Mouse (Mus musculus) thymus, adult 18-20 months (tissue): ENCODE measurements around the gene Rac3.
A peak's percentile ranks its signal among the peaks of the same experiment; 100 is the strongest.
"Not testable (repeated sequence)": the region's sequence is repeated elsewhere in the genome, so short reads cannot be mapped to it uniquely, and the experiment has no call there.

Source experiments
- DNase-seq, 2 experiments: peaks; one replicate each; pipeline ENCODE4 v3.0.0; 2022; ENCODE audit warnings: mixed read lengths in 2 of 2

Gene Rac3

DNA sequence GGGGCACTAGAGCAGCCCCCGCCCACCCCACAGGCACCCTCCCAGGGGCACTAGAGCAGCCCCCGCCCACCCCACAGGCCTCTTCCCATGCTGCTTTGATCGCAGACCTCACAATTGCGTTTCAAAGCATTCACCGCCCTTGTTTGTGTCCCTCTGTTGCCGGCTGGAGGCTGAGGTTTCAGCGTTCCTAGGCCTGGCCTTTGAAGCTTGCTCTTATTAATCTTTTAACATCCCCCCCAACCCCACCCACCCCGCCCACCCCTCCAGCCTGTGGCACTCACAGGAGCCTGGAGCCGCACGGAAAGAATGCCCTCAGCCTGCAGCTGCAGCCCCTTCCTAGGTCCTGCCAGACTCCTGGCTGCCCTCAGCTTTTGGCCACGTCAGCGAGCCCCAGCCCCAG, 14.0 kb upstream of the Rac3 start:
- no peak for DNase-seq

DNA sequence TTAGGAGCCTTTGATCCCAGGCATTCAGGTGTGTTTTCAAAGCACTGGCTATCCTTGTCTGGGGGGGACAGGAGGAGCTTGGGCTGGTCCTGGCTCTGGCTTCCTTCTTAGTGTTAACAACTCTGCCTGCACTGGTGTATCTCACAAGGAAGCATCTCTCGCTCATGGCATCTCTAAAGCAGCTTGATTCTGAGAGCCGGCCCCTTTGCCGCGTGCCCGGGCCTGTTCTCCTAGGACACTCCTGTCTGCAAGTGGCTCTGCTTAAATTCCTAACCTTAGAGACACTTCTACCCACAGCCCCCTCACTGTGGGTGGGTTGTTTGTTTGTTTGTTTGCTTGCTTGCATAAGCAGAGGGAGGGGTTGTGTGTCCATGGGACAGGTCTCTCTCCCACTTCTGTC, 13.3 kb upstream of the Rac3 start:
- DNase-seq: no peak

DNA sequence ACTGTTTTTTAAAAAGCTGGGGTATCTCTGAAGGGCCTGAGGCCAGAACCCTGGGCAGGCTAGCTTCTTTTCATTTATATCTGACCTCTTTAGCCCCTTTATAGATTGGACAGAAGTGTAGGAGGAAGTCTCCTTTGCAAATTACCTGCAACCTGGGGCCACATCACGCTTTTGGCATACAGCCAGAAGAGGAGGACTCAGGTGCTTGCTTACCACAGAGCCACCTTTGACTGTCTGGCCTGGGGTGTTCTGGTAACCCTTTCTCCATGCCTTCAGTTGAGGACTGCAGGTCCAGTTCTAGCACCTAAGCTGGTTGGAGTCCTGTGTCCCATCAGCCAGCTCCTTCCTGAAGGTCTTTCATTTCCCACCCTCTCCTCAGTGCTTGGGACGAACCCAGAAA, 11.7 kb upstream of the Rac3 start:
- no peak for DNase-seq

DNA sequence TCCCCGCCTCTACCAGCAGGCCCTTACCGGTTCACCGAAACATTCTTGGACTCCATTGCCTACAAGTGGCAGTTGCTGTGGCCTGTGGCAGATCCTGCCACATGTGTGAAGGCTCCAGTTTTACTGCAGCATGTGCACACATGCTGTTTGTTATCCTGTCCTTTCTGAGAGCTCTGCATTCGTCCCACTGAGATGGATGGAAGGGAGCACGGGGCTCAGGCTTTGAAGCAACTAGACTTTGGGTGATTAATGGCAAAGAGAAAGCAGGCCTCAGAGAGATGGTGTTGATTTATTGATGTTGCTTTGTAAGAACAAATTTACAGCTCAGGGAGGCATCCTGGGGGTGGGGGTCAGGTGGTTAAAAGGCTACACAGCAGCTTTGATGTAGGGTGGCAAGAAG, 10.6 kb upstream of the Rac3 start:
- DNase-seq: no peak

DNA sequence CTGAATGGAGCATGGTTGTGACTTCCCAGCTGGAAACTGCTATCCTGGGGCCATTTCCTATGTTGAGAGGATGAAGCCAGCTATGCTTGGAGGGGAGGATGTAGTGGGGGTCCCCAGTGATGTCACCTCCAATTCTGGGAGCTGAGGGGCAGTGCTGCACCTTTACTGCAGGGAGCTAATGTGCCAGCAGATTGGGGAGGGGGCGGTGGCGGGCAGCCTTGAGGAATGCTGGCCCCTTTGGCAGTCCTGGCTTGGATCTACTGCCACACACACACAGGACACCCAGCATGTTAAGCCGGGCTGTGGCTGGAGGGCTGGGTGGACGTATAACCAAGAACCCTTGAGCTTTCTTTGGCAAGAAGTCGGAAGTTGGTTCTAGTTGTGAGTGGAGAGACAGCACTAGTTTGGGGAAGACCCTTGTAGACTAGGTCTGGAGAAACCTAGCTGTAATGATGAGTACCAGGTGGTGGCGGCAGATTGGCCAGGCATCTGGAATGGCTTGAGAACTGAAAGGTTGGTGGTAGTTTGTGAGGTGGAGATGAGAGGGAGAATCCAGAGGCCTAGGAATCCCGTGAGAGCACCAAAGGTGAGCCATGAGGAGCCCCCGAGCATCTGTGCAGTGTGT, 9.2 kb upstream of the Rac3 start:
- DNase-seq: no peak

DNA sequence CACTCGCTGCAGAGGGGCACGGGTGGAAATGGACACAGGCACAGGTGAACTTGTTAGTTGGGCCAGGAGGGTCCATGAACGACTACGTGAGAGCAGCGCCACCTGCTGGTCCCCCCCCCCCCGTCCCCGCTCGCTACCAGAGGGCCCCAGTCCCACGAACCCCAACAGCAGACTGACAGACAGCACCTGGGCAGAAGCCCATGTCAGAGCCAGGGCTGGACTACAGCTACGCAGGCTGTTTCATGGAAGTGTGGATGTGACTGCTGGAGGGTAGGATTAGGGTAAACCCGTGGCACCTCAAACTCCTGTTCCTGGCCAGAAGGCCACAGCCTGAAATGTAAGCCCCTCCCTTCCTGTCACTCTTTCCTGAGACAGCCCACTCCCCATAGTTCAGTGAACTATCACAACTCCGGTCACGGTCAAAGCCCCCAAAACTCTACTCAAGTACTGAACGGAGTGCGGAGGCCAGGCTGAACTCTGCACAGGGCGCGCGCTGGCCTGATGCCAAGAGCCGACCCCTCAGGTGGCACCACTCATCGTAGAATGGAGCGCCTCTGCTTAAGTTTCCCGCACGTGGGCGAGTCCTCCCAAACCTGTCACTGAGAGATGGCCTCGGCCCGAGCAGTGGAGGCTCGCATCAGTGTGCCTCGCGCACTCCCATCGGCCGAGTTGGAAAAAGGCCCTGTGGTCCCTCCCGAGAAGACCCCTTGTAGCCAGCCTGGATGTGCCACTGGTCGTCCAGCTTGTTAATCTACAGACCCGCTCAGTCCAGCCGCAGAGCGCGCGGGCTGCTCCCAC, 8.3 kb upstream of the Rac3 start:
- DNase-seq: peak in 1 of 2 experiments; percentile 50

DNA sequence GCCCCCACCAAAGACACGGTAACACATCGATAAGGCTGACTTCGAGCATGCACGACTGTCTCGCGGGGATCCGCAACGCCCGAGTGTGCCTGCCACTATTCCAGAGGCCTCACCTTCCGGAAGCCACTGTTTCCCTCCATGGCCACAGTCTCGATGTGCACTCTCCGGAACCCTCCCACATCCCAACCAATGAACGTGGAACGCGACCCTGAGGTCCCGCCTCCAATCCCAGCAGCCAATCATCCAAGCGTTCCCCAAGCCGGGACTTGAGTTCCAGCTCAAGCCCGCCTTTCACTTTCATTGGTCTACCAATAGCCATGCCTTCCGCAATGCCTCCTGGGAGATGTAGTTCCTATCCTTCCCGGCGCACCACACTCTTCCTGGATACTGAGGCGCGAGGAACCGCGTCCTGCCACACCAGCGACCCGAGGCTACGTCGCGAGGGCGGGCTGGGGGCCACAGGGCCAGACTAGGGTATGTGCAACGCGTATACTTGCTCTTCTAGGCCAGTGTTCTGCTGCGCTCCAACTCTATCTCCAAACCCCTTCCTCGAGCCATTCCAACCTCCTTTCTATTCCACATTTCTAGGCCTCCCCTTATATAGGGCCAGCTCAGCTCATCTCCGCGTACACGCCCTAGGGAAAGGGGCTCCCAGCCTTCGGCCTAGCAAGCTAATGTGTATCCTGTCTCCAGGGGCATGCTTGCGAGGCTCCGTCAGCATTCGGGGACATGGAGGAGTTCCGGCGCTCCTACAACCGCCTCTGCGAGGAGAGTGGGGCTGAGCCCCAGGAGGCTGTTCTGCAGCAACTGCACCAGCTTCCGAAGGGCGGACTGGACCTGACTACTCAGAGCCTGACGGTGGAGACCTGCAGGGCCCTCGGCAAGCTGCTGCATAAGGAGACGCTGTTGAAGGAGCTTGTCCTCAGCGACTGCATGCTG, 7.4 kb upstream of the Rac3 start, which contains the start of the genes Cenpx and Lrrc45:
TSS of gene Cenpx (minus strand) at position 159 of the 939 bp plus-strand sequence.
TSS of gene Lrrc45 (plus strand) at position 346 of the 939 bp plus-strand sequence.
- DNase-seq: peak; percentile 97 to 99

DNA sequence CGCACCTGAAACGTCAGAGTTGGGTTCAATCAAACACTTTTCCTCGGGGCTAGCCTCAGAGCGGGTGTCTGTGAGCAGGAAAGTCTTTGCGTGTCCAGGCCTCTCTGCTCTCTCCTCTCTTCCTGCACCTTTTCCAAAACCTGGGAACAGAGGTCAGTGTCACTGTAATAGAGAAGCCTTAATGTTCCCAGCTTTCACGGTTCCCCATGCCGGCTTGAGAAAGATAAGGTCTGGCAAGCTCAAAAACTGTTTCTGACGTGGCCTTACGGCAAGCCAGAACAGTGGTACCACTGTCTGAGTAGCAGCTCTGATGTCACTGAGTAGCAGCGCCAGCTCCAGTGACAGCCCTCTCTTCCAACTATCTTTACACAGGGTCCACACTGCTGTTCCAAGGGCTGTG, 6.7 kb upstream of the Rac3 start:
- no peak for DNase-seq

DNA sequence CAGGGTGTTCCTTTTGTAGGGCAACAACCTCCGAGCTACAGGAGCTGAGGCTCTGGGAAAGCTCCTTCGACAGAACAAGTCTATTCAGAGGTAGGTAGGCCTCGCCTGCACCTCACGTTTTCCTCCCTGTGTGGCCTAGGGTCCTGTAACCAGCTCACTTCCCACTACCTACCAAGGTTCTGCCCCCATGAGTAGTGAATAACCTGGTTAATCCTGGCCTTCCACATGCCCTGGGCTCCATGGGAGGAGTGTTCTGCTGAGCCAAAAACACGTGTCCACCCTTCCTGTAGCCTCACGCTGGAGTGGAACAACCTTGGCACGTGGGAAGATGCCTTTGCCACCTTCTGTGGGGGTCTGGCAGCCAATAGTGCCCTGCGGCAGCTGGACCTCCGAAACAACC, 6.1 kb upstream of the Rac3 start:
- DNase-seq: no peak

DNA sequence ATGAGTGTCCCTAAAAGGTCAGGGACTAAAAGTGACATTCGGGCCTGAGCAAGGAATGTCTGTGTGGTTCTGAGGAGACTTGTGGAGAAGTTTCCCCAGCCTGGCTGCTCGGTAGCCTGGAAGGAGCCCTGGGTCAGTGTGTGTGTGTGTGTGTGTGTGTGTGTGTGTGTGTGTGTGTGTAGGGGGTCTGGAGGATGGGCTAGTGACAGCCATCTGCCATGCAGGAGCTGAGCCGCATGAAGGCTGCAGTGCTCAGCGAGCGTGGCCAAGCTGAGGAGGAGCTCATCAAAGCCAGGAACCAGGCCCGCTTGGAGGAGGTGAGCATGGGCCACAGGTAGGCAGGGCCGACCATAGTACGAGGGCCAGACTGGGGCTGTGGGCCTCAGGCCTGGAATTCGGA, 2.0 kb upstream of the Rac3 start:
- no peak for DNase-seq

DNA sequence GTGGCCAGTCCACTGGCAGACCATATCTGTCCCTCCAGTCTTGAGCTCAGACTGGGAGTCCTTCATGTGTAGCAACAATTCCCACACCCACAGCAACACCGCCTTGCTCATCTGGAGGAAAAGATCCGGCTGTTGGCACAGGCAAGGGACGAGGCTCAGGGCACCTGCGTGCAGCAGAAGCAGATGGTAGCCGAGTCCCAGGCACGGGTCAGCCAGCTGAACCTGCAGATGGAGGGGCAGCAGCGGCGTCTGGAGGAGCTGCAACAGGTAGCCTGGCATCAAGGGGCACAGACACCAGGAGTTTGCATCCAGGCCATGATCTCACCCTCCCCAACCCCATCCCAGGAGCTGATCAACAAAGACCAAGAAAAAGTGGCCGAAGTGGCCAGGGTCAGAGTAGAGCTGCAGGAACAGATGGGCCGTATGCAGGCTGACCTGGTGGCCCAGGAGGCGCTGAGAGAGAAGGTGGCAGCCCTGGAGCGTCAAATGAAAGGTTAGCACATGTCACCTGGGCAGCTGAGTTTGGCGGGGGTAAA, 1.4 kb upstream of the Rac3 start:
- DNase-seq: no peak

DNA sequence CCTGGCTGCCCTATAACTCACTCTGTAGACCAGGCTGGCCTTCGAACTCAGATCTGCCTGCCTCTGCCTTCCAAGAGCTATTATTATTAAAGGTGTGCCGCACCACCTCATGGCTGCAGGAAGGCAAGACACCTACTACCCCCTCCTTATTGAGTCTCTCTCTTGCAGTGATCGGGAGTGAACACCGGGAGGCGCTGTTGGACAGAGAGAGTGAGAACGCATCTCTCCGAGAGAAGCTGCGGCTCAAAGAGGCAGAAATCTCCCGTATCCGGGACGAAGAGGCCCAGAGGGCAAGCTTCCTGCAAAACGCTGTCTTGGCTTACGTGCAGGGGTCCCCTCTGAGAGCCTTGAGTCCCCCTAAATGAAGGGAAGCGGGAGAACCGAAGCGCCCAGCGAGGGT, 820 bp upstream of the Rac3 start:
- peak; percentile 75 to 80 for DNase-seq

DNA sequence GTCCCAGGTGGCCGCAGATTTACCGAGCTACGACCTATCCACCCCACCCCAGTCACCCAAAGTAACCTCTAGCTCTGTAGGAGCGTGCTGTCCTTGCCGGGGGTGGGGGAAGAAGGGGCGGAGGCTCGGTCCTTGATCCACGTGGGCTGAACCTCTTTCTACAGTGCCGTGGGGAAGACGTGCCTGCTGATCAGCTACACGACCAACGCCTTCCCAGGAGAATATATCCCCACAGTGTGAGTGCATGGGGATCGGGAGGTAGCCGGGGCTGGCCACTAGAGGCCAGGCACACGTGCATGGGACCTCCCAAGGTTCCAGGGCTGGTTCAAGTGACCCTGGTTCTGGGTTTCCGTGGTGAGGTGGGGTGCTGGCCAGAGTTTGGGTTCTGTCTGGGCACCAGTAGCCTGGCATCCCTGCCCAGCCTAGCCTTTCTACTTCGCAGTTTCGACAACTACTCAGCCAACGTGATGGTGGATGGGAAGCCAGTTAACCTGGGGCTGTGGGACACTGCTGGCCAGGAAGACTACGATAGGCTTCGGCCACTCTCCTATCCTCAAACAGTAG, 879 bp downstream of the Rac3 start:
- DNase-seq: no peak

DNA sequence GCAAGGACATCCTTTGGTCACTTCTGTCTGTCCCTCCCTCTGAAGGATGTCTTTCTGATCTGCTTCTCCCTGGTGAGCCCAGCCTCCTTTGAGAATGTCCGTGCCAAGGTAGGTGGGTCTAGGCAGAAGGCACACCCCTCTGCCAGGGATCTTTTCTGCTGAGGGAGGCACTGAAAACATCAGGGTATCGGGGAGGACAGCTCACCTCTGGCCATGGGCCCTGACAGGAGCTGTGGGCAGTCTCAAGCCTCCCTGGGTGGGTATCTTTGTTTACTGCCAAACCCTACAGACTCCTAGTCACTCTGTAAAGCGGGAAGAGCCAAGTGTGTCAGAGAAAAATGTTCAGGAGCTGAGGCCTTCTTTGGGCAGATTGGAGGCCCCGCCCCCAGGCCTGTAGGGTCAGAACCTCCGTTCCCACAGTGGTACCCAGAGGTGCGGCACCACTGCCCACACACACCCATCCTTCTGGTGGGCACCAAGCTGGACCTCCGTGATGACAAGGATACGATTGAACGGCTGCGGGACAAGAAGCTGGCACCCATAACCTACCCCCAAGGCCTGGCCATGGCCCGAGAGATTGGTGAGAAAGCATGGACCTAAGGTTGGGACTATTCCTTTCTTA, 1.6 kb downstream of the Rac3 start:
- no peak for DNase-seq

DNA sequence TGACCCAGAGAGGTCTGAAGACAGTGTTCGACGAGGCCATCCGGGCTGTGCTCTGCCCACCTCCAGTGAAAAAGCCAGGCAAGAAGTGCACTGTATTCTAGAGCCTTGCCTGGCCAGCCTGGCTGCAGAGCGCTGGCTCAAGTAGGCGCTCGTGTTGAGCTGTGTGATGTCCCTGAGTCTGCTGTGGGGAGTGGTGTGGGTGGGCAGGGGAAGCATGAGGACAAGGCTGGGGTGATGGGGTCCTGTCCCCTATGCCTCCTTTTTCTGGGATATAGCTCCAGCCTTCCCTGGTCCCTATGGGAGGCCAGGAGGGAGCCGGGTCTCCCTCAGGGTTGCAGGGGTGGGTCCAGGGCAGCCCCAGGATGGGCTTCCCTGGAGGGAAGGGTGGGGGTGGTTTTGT, 2.2 kb downstream of the Rac3 start:
- DNase-seq: no peak

DNA sequence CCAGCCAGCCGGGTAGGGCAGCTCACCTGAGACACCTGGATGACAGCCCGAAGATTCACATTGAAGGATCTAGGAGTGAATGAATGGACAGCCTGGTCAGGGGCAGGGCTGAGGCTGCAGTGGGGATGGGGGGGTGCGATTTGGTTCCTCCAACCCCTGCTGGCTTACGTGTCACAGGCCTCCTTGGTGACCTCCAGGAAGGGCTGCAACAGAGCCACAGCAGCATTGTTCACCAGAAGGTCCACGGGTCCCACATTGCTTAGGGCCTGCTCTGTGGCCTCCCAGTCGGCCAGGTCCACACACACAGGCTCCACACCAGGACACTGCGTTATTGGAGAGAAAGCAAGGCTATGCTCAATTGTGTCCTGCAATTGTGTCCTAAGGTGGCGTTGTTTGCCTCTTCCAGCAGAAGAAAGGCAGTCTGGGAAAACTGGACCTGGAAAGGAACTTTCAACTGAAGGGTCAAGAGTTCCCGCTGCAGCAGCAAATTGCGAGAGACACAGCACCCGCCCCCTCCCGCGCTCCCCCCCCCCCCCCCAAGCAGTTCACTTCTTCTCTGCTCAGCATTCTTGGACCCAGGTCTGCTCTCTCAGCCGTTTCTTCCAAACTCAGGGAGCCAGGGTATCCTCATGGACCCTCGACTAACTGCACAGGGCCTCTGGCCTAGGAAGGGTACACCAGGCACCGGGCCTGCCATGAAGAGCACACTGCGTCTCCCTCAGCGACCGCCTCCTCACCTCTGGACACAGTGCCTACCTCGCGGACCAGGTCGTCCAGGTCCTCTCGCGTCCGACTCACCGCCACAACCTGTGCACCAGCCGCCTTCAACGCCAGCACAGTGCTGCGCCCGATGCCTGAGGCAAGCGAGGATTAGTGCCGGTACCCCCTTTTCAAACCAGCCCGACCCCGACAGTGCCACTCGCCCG, 5.2 kb downstream of the Rac3 start:
- DNase-seq: no peak

DNA sequence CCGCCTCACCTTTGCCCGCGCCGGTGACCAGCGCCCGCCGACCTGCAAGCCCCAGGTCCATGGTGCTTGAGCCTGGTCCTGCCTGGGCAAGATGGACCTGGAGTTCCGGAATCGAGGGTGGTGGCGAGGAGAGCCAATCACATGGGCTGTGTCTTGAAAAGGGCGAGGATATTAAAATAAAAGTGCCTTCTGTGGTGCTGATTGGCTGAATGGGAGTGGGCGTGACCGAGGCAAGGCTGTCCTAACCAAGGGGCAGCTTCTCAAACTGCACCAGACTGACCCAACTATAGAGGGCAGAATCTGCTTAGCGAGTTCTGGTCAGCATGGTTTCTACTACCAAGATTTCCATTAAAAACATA, 5.9 kb downstream of the Rac3 start, which contains the start of gene Dcxr:
TSS of gene Dcxr (minus strand) at position 113 of the 359 bp plus-strand sequence.
- peak in 1 of 2 experiments; percentile 42 for DNase-seq

DNA sequence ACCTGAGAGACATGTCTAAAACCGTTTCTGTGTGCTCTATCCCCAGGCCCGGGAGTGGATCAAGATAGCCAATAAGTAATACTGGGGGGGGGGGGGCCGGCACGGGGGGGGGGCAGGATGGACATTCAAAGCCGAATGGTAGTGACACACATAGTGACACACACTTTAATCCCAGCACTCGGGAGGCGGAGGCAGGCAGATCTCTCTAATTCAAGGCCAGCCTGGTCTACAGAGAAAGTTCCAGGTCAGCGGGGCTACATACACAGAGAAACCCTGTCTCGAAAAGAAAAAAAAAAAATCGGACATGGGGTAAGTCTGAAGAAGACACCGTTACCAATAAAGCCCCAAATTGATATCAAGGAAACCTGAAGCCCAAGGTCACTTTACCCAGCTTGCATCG, 6.3 kb downstream of the Rac3 start:
- DNase-seq: no peak

DNA sequence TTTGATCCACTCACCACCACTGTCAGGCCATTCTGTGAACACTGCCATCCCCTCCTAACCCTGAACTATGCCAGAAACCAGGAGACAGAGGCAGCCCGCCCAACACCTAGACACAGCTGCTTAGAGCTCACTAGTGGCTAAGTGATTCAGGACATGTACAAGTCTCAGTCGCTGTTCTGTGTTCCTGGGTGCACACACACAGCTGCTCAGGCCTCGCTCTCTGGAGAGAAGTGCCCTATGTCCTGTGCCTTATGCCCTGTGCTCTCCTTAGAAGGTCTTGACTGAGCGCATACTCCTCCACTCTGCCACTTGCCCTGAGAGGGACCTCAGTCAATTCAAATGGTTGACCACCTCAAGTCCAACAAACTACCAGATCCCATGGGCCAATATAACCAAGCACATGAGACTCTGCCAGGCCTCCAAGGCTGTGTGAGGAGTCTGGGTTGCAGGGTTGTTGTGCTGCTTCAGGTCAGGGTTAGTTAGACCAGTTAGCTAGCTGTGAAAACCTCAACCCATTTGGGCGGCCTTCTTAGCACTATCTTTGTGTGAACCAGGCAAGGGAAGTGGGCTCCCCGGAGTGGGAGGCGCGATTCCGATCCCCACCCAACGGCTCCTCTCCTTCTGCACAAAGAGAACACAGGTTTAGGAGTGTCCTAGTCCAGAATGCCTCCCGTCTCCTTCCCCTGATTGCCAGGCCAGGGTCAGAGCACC, 7.4 kb downstream of the Rac3 start:
- DNase-seq: no peak

DNA sequence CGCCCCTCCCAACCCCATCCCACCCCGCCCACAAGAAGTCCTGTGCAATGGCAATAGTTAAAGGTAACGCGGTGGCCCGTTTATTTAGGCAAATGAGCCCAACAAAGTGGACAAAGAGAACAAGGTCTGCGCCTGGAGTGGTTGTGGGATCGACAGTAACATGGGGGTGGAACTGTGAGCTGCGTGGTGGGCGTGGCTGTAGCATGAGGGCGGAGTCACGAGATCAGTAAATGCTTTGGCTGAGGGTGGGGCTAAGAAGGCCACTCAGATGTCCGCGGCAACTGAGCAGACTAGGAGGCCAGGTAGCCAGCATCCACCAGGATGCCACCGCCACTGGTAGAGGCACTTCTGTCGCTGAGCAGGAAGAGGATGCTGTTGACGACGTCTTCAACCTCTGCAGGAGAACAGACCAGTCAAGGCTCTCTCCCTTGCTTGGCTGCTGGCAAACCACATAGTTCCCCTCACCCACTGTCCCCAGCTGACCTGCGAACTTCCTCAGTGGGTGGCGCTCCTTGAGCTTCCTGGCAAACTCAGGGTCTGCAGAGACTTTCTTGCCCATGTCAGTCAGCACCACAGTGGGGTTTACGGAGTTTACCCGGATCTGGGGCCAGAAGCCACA, 8.3 kb downstream of the Rac3 start:
- DNase-seq: not testable (repeated sequence)
